Mouse (Mus musculus) midbrain, postnatal 0 days (tissue): ENCODE data around the gene D630023F18Rik. TPM values are rescaled to one million over a fixed set of nuclear protein-coding genes. Genes with fewer than 3 reads are reported as not detected.

Source experiments
- ATAC-seq: fragments of 200-750 bp; cut with Nextera tagmentation; 2 replicates; pipeline ENCODE4 v1.8.0; 2017; ENCODE audit warnings: moderate number of reproducible peaks, mild to moderate bottlenecking, moderate TSS enrichment, moderate library complexity; ENCODE audit not compliant: low FRiP score
- DNase-seq: peaks from one replicate; pipeline ENCODE4 v3.0.0-alpha.2; 2015; ENCODE audit warnings: low spot score
- H3K27ac ChIP-seq: fragments of 300-500 bp; sonication (generic); 2 replicates; pipeline ENCODE4 v1.5.1; 2014; ENCODE audit warnings: low read depth, mild to moderate bottlenecking, low read length, mixed read lengths
- H3K27me3 ChIP-seq: fragments of 300-500 bp; sonication (generic); 2 replicates; pipeline ENCODE4 v1.6.1; 2014; ENCODE audit warnings: low read length, control low read depth, mixed read lengths; ENCODE audit not compliant: insufficient read depth
- H3K36me3 ChIP-seq: fragments of 300-500 bp; sonication (generic); 2 replicates; pipeline ENCODE4 v1.6.1; 2014; ENCODE audit warnings: low read length, control low read depth, mixed read lengths; ENCODE audit not compliant: insufficient read depth
- H3K4me1 ChIP-seq: fragments of 300-500 bp; sonication (generic); 2 replicates; pipeline ENCODE4 v1.6.1; 2014; ENCODE audit warnings: mild to moderate bottlenecking, control low read depth, antibody characterized with exemption, low read length, mixed read lengths; ENCODE audit not compliant: insufficient read depth
- H3K4me2 ChIP-seq: fragments of 300-500 bp; sonication (generic); 2 replicates; pipeline ENCODE4 v1.6.1; 2014; ENCODE audit warnings: low read depth, mild to moderate bottlenecking, low read length, mixed read lengths; ENCODE audit not compliant: poor library complexity, severe bottlenecking
- H3K4me3 ChIP-seq: fragments of 300-500 bp; sonication (generic); 2 replicates; pipeline ENCODE4 v1.5.1; 2014; ENCODE audit warnings: low read depth, mild to moderate bottlenecking, low read length, moderate library complexity
- H3K9ac ChIP-seq: fragments of 300-500 bp; sonication (generic); replicated peaks from 2 replicates; pipeline ENCODE4 v1.6.1; 2014; ENCODE audit warnings: mild to moderate bottlenecking, low read length, moderate library complexity, mixed read lengths; ENCODE audit not compliant: poor library complexity, severe bottlenecking
- H3K9me3 ChIP-seq: fragments of 300-500 bp; sonication (generic); 2 replicates; pipeline ENCODE4 v1.6.1; 2016; ENCODE audit warnings: low read length, control low read depth
- CTCF ChIP-seq: IDR thresholded peaks from 2 replicates; pipeline ENCODE4 v1.5.1; 2016; ENCODE audit warnings: antibody characterized with exemption, mild to moderate bottlenecking
- WGBS: fragments of 180-500 bp; shearing (Covaris S2); extraction: QIAGEN DNeasy Blood & Tissue Kit; methylation state at CpG from one replicate; pipeline ENCODE4 v1.1.7; 2014; 5-methylcytosine and 5-hydroxymethylcytosine counted together
- polyA plus RNA-seq: library from polyadenylated mRNA; unstranded; fragments of >200 nt; fragmentation: Nextera tagmentation; extraction: Ambion mirVana; gene quantifications from 2 replicates; pipeline ENCODE4 v1.2.1, GENCODE M21; 2015
- total RNA-seq: library from RNA; depleted of rRNA; stranded (reverse); fragments of >200 nt; gene quantifications from 2 replicates; pipeline ENCODE4 v1.2.3, GENCODE M21; 2014; rRNA removed

The D630023F18Rik gene
- total RNA-seq (4.2 and 8.4 TPM in 2 replicates), polyA plus RNA-seq (8.8 and 9.7 TPM in 2 replicates)

DNA sequence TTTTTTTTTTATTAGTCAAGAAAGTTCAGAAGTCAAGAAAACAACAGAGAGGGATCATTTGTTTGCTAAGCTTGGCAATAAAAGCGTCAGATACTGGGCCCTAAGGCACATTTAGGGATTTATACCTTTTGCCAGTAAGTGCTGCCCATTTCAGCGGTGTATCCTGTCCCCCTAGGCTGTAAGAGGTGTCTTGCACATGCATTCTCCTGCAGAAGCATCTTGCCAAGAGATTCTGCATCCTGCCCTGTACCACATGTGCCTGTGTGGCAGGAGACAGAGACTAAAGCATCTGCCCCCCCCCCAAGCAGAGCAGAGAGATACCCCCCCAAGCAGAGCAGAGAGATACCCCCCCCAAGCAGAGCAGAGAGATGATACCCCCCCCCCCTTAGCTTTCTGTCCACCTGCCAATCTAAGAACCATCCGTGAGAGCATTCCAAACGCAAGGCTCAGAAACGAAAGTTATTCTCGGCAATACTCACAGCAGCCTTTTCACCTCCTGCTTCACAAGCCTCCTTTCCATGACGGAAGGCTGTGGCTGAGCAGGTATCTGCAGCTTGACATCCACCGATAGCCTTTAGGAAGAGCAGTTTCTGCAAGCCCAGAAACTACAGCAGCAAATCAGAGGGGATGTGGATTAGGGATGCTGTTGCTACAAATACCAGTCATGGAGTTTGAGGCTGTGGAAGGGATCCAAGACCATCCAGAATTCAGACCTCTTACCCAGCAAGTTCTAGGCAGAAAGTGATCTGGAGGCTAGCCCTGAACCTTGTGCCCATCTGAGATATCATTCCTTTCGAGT lies at the start of gene D630023F18Rik:
Gene D630023F18Rik (minus strand): TSS at position 641 of the 799 bp plus-strand sequence.
- Histone ChIP-seq H3K4me1 (no peaks in the 10 kb centered on the region), H3K4me2 (peak within 1 kb of the TSS; percentile 50), H3K27me3 (no peaks in the 10 kb centered on the region), H3K9ac (peak within 1 kb of the TSS; percentile 50; the same call in 1 of the 2 replicates), H3K27ac (no peak within 1 kb of the TSS), H3K9me3 (no peaks in the 10 kb centered on the region), H3K4me3 (peak within 1 kb of the TSS; percentile 38), H3K36me3 (no peaks in the 10 kb centered on the region)
- ATAC-seq (peak; percentile 71), DNase-seq (peak; percentile 65)
- TF ChIP-seq CTCF: no peak
- WGBS: 20% methylated on average over 9 of the region's 9 CpGs

- Histone ChIP-seq H3K4me3 (no peak overlapping the region), H3K4me1 (peaks cover 9% of the 10 kb centered on the region; the same call in 1 of the 2 replicates), H3K9ac (no peak overlapping the region), H3K36me3 (peaks cover 33% of the 10 kb centered on the region), H3K27ac (no peak overlapping the region), H3K27me3 (no peaks in the 10 kb centered on the region), H3K9me3 (no peaks in the 10 kb centered on the region), H3K4me2 (no peak overlapping the region)
- WGBS: 57% methylated on average over 4 of the region's 4 CpGs
- TF ChIP-seq CTCF: no peak
- ATAC-seq: no peak
- no peak for DNase-seq
These were observed 48.6 kb upstream of the D630023F18Rik start for GRCm38 (mm10) chr1:65171579-65171978.

DNA sequence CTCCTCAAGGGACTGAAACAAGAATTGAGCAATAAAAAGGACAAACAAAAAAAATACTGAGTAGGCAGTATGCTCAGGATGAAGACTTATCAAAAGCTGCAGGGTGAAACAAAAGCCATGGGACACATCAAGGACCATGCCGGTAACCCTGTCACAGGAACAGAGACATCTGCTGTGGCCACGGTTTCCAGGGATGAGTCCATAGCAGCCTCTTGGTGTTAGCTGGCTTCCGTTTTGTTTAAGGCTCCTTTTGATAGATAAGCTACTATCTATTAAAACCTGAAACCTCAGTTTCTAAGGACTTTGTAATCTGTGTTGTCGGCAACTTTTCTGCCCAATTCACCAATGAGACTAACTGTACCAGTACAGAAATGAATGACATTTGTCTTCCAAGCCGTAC lies 46.9 kb upstream of the D630023F18Rik start:
- no peak overlapping the region for H3K9ac ChIP-seq
- H3K9me3 ChIP-seq: no peaks in the 10 kb centered on the region
- no peak overlapping the region for H3K4me2 ChIP-seq
- peaks cover 40% of the 10 kb centered on the region for H3K36me3 ChIP-seq
- no peak overlapping the region for H3K4me3 ChIP-seq
- H3K27ac ChIP-seq: no peak overlapping the region
- DNase-seq (no peak), ATAC-seq (no peak)
- 89% methylated on average over 5 of the region's 5 CpGs for WGBS
- no peaks in the 10 kb centered on the region for H3K4me1 ChIP-seq
- no peak for TF ChIP-seq CTCF
- no peaks in the 10 kb centered on the region for H3K27me3 ChIP-seq

- no peak overlapping the region for H3K27ac ChIP-seq
- no peak overlapping the region for H3K9ac ChIP-seq
- peaks cover 44% of the 10 kb centered on the region for H3K36me3 ChIP-seq
- WGBS: 92% methylated on average over 7 of the region's 7 CpGs
- H3K4me2 ChIP-seq: no peak overlapping the region
- no peak overlapping the region for H3K4me3 ChIP-seq
- TF ChIP-seq CTCF: no peak
- ATAC-seq (no peak), DNase-seq (no peak)
- H3K4me1 ChIP-seq: no peaks in the 10 kb centered on the region
- H3K9me3 ChIP-seq: no peaks in the 10 kb centered on the region
- no peaks in the 10 kb centered on the region for H3K27me3 ChIP-seq
These were observed 46.5 kb upstream of the D630023F18Rik start for GRCm38 (mm10) chr1:65169536-65169935.

DNA sequence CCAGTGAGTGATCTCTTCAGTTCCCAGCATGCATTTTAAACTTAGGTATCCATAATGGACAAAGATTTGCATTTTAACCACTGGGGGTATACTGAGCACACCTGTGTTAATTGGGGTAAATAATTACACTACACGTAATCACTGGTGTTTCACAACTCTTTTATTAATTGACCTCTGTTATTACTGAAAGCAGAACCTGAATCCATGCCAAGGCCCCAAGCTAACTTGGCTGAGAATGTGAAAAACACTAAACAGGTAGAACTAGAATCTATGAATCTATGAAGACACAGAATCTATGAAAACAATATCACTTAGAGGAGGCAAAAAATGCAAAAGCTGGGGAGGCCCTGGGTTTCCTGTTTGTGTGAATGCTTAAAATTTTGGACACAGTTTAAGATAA lies 44.5 kb upstream of the D630023F18Rik start:
- Histone ChIP-seq H3K36me3 (peaks cover 58% of the 10 kb centered on the region), H3K9me3 (no peaks in the 10 kb centered on the region), H3K4me2 (no peak overlapping the region), H3K4me3 (no peak overlapping the region), H3K4me1 (no peaks in the 10 kb centered on the region), H3K27me3 (no peaks in the 10 kb centered on the region), H3K9ac (no peak overlapping the region), H3K27ac (no peak overlapping the region)
- ATAC-seq (no peak), DNase-seq (no peak)
- 90% methylated on average over 1 of the region's 1 CpGs for WGBS
- TF ChIP-seq CTCF: no peak

DNA sequence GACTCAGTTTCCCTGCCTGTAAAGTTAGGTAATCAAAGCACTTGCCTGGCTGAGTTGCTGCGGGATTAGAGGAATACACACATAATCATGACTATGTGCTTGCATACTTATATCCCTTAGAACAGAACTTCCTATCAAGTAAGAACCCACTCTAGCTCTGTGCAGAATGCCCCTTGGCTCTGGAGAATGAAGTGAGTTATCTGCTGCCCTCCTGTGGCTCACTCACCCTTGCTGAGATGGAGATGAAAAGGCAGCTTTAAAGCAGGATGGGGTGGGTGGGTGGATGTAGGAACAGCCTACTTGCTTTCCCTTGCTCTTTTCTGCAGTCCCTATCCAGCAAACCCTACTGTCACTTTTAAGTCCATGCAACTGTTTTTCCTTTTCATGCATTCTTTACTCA lies 39.2 kb upstream of the D630023F18Rik start:
- no peak overlapping the region for H3K9ac ChIP-seq
- no peak overlapping the region for H3K27ac ChIP-seq
- no peaks in the 10 kb centered on the region for H3K4me1 ChIP-seq
- H3K4me2 ChIP-seq: no peak overlapping the region
- no peaks in the 10 kb centered on the region for H3K27me3 ChIP-seq
- no peak overlapping the region for H3K4me3 ChIP-seq
- peaks cover 67% of the 10 kb centered on the region for H3K36me3 ChIP-seq
- no peaks in the 10 kb centered on the region for H3K9me3 ChIP-seq
- 94% methylated on average over 1 of the region's 1 CpGs for WGBS
- ATAC-seq (no peak), DNase-seq (no peak)
- TF ChIP-seq CTCF: peak; percentile 54
